ENCODE assay signal across 9 mouse cellular contexts in genomic region chr12:112263283-112264056, GRCm38 (mm10).
DNase-seq lines count a peak whose midpoint lies in the region; ATAC-seq lines count a peak whose summit lies in the region.
"Had no signal": no experiment of that assay in that cellular context is flagged by ENCODE, and none has a peak within 500 bp of the region (broad histone marks: within the 10 kb centered on the region; RNA-seq: fewer than 3 reads in every experiment).

No protein-coding gene starts in this region.

- 83% methylated on average over 14 of the region's 14 CpGs for WGBS in forebrain, embryonic 12.5 days
- 89% methylated on average over 14 of the region's 14 CpGs for WGBS in forebrain, embryonic 10.5 days
- 69% methylated on average over 14 of the region's 14 CpGs for WGBS in forebrain, embryonic 14.5 days

- H3K36me3 ChIP-seq in forebrain, embryonic 12.5 days (replicated peaks), result no peaks in the 10 kb centered on the region
- no peaks in the 10 kb centered on the region for H3K36me3 ChIP-seq in forebrain, embryonic 10.5 days (replicated peaks)
- no peaks in the 10 kb centered on the region for H3K36me3 ChIP-seq in forebrain, embryonic 14.5 days (ENCODE audit: control insufficient read depth, insufficient read depth, low read length)

- no peak overlapping the region for H3K4me2 ChIP-seq in forebrain, embryonic 12.5 days
- no peak overlapping the region for H3K4me2 ChIP-seq in forebrain, embryonic 14.5 days (ENCODE audit: low read length)

- no peak overlapping the region for H3K4me3 ChIP-seq in forebrain, embryonic 12.5 days (replicated peaks)
- H3K4me3 ChIP-seq in forebrain, embryonic 10.5 days, result no peak overlapping the region
- H3K4me3 ChIP-seq in forebrain, embryonic 14.5 days (ENCODE audit: low read depth, low read length), result no peak overlapping the region

- ATAC-seq in forebrain, embryonic 12.5 days (ENCODE audit: low FRiP score), result no peak
- ATAC-seq in forebrain, embryonic 14.5 days, result peak; percentile 94

- peak overlapping the region; percentile 19; the same call in 1 of the 2 replicates for H3K27ac ChIP-seq in forebrain, embryonic 12.5 days
- no peak overlapping the region for H3K27ac ChIP-seq in forebrain, embryonic 10.5 days
- H3K27ac ChIP-seq in forebrain, embryonic 14.5 days (ENCODE audit: low read depth, low read length), result peak overlapping the region; percentile 70

- no peaks in the 10 kb centered on the region for H3K4me1 ChIP-seq in forebrain, embryonic 12.5 days
- H3K4me1 ChIP-seq in forebrain, embryonic 10.5 days, result peaks cover 32% of the 10 kb centered on the region
- H3K4me1 ChIP-seq in forebrain, embryonic 14.5 days (ENCODE audit: control insufficient read depth, insufficient read depth, low read length), result 0 out of 2 replicates have a peak, but pooled peaks cover 2% of the 10 kb centered on the region

- no peaks in the 10 kb centered on the region for H3K9me3 ChIP-seq in forebrain, embryonic 12.5 days
- H3K9me3 ChIP-seq in forebrain, embryonic 10.5 days, result no peaks in the 10 kb centered on the region
- H3K9me3 ChIP-seq in forebrain, embryonic 14.5 days (replicated peaks; ENCODE audit: control insufficient read depth, low read length), result no peaks in the 10 kb centered on the region

- peaks cover 6% of the 10 kb centered on the region; the same call in 1 of the 2 replicates for H3K27me3 ChIP-seq in forebrain, embryonic 12.5 days
- peaks cover 44% of the 10 kb centered on the region for H3K27me3 ChIP-seq in forebrain, embryonic 10.5 days (ENCODE audit: poor library complexity, severe bottlenecking)
- no peaks in the 10 kb centered on the region for H3K27me3 ChIP-seq in forebrain, embryonic 14.5 days (replicated peaks; ENCODE audit: control insufficient read depth, insufficient read depth, low read length)

- DNase-seq in forebrain, embryonic 10.5 days (ENCODE audit: extremely low spot score, low spot score), result no peak
- DNase-seq in Muller cell, postnatal 12 days (ENCODE audit: inconsistent ontology term), result peak; percentile 14
- peak; percentile 89 for DNase-seq in forebrain, embryonic 14.5 days (ENCODE audit: low spot score)
- peak; percentile 87 for DNase-seq in layer of hippocampus, adult 9-11 months
- DNase-seq in urinary bladder, adult 18-20 months (ENCODE audit: low spot score in 2 of 2), result no peak
- DNase-seq in spleen, postnatal 36 days (ENCODE audit: low spot score in 2 of 2), result no peak
- DNase-seq in B cell, adult 2 months, result no peak
- DNase-seq: lung, adult 18-20 months had no signal

- no peak overlapping the region for H3K9ac ChIP-seq in forebrain, embryonic 12.5 days
- no peak overlapping the region for H3K9ac ChIP-seq in forebrain, embryonic 14.5 days (ENCODE audit: low read length)

Comparison
In these comparisons a context has a peak if more than half of its experiments do, and no peak if none do; other contexts are left out.
1. DNase-seq: peak in Muller cell, postnatal 12 days (single experiment), forebrain, embryonic 14.5 days (single experiment) and layer of hippocampus, adult 9-11 months (single experiment); none in forebrain, embryonic 10.5 days (single experiment), urinary bladder, adult 18-20 months (0 of 2), spleen, postnatal 36 days (0 of 2) and B cell, adult 2 months (0 of 2).